Mouse (Mus musculus) brain, embryonic 14.5 days (tissue): ENCODE measurements at regions not wholly inside any gene's neighbourhood (a gene's known extent, or its start where the extent isn't known, plus 50 kb on each side); places are given as distances from the start of the nearest gene placed in this dataset.

ENCODE experiments used
- CTCF ChIP-seq: fragments of 200-500 bp; IDR thresholded peaks from 2 replicates; pipeline ENCODE4 v1.5.1; 2012; ENCODE audit warnings: inconsistent platforms, mild to moderate bottlenecking, moderate library complexity, borderline replicate concordance; ENCODE audit not compliant: insufficient read depth, insufficient read length; ENCODE audit errors: extremely low read depth
- POLR2A ChIP-seq: fragments of 200-500 bp; IDR thresholded peaks from 2 replicates; pipeline ENCODE4 v1.6.1; 2012; ENCODE audit warnings: mild to moderate bottlenecking, inconsistent platforms, borderline replicate concordance; ENCODE audit not compliant: poor library complexity, insufficient read depth, insufficient read length, severe bottlenecking; ENCODE audit errors: extremely low read depth

DNA sequence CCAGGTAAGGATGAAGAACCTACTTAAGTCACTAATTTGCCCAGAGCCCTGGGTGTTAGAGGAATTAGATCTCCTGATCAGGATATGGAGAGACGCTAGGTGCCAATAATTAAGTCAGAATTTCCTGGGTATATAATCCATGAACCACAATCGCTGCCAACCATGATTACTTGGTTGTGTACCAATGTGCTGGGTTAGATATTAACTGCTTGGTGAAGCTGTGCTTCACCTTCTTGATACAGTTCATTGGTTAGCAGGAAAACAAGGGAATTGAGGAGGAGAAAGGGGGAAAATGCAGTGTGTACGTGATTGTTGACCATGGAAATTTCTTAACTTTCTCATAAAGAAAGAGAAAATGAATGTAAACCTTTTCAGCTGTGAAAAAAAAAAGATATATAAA, 961.7 kb upstream of the Slc39a10 start:
- TF ChIP-seq CTCF = no peak
- TF ChIP-seq POLR2A = no peak
